In the genomic region with DNA sequence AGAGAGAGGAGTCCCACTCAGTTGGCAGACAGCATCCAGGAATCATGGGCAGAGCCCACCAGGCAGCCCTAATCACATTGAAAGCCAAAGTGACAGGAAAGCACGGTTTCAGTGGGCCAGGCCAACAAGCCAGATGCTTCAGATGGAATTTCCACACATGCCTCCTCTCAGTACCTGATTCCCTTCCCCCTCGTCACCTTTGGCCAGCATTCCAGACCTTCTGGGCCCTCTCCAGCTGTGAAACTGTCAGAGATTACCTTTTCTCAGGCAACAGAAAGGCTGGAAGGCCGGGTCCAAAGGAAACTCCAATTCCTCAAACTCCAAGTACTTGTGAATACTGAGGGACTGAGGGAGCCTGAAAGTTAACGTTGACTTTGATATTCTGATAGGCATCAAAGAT, we compare ENCODE assay signal across 12 mouse cellular contexts. TPM values are rescaled to one million over a fixed set of nuclear protein-coding genes. Genes with fewer than 3 reads are reported as not detected.
DNase-seq lines count a peak whose midpoint lies in the region; ATAC-seq and TF ChIP-seq lines count a peak whose summit lies in the region.
"Had no signal": no experiment of that assay in that cellular context is flagged by ENCODE, and none has a peak within 500 bp of the region (broad histone marks: within the 10 kb centered on the region; RNA-seq: fewer than 3 reads in every experiment).

No protein-coding gene starts in this region.

- peak overlapping the region; percentile 3; the same call in 1 of the 2 replicates for H3K4me2 ChIP-seq in heart, embryonic 16.5 days (ENCODE audit: low read depth, low read length)
- H3K4me2 ChIP-seq in liver, embryonic 16.5 days (ENCODE audit: low read depth, low read length): no peak overlapping the region
- no peak overlapping the region for H3K4me2 ChIP-seq in midbrain, embryonic 11.5 days
- H3K4me2 ChIP-seq: intestine, embryonic 15.5 days had no signal

- 9% methylated on average over 4 of the region's 4 CpGs for WGBS in heart, embryonic 16.5 days
- 33% methylated on average over 4 of the region's 4 CpGs for WGBS in liver, embryonic 16.5 days (ENCODE audit: insufficient replicate concordance)
- 53% methylated on average over 4 of the region's 4 CpGs for WGBS in midbrain, embryonic 11.5 days

- H3K36me3 ChIP-seq in heart, embryonic 16.5 days (ENCODE audit: control insufficient read depth, insufficient read depth): peaks cover 4% of the 10 kb centered on the region; the same call in 1 of the 2 replicates
- no peaks in the 10 kb centered on the region for H3K36me3 ChIP-seq in liver, embryonic 16.5 days (ENCODE audit: control insufficient read depth, insufficient read depth)
- H3K36me3 ChIP-seq in midbrain, embryonic 11.5 days (ENCODE audit: control insufficient read depth, insufficient read depth, low read length): no peaks in the 10 kb centered on the region

- DNase-seq in gastrocnemius, adult 2 months: peak; percentile 33
- DNase-seq in gastrocnemius, adult 8-10 months (ENCODE audit: low spot score in 2 of 2): no peak
- no peak for DNase-seq in midbrain, embryonic 11.5 days (ENCODE audit: low spot score, missing footprints)
- no peak for DNase-seq in thymus, postnatal 4 days
- no peak for DNase-seq in B cell, adult 2 months
- DNase-seq: gastrocnemius, postnatal 10 days; right cerebral cortex, postnatal 14 days had no signal

- no peak overlapping the region for H3K9ac ChIP-seq in heart, embryonic 16.5 days (ENCODE audit: low read length)
- H3K9ac ChIP-seq in liver, embryonic 16.5 days (ENCODE audit: low read depth, low read length): no peak overlapping the region
- H3K9ac ChIP-seq in midbrain, embryonic 11.5 days (ENCODE audit: low read length): no peak overlapping the region
- H3K9ac ChIP-seq: intestine, embryonic 15.5 days had no signal

- H3K4me1 ChIP-seq in brown adipose tissue, adult 24 weeks (ENCODE audit: control insufficient read depth, insufficient read depth, insufficient read length, low read length): peaks cover 66% of the 10 kb centered on the region
- peaks cover 78% of the 10 kb centered on the region for H3K4me1 ChIP-seq in heart, embryonic 16.5 days (ENCODE audit: control insufficient read depth, insufficient read depth, low read length)
- H3K4me1 ChIP-seq in liver, embryonic 16.5 days (ENCODE audit: control insufficient read depth, low read depth, low read length): peaks cover 8% of the 10 kb centered on the region
- peaks cover 3% of the 10 kb centered on the region; the same call in 1 of the 2 replicates for H3K4me1 ChIP-seq in midbrain, embryonic 11.5 days (ENCODE audit: control insufficient read depth, insufficient read depth, low read length)

- intact Hi-C loops in gastrocnemius, adult 2 months (cut with DNase I): no loop called here

- H3K27ac ChIP-seq in gastrocnemius, adult 2 months: peak overlapping the region; percentile 64
- peak overlapping the region; percentile 70 for H3K27ac ChIP-seq in brown adipose tissue, adult 24 weeks (replicated peaks; ENCODE audit: low read depth, low read length)
- H3K27ac ChIP-seq in heart, embryonic 16.5 days (ENCODE audit: low read length): peak overlapping the region; percentile 25
- peak overlapping the region; percentile 41; the same call in 1 of the 2 replicates for H3K27ac ChIP-seq in liver, embryonic 16.5 days (ENCODE audit: low read length)
- H3K27ac ChIP-seq in midbrain, embryonic 11.5 days (ENCODE audit: low read depth, low read length): no peak overlapping the region
- H3K27ac ChIP-seq: intestine, embryonic 15.5 days had no signal

- no peaks in the 10 kb centered on the region for H3K9me3 ChIP-seq in heart, embryonic 16.5 days (replicated peaks; ENCODE audit: control insufficient read depth, low read length)
- H3K9me3 ChIP-seq in liver, embryonic 16.5 days (replicated peaks; ENCODE audit: control insufficient read depth, low read length): no peaks in the 10 kb centered on the region
- H3K9me3 ChIP-seq in midbrain, embryonic 11.5 days (ENCODE audit: control insufficient read depth, low read length): no peaks in the 10 kb centered on the region
- H3K9me3 ChIP-seq: intestine, embryonic 15.5 days had no signal

- ATAC-seq in heart, embryonic 16.5 days (replicated peaks; ENCODE audit: extremely low read depth, insufficient read depth, low FRiP score): no peak
- peak; percentile 70 for ATAC-seq in liver, embryonic 16.5 days (ENCODE audit: low read depth)
- no peak for ATAC-seq in midbrain, embryonic 11.5 days (ENCODE audit: low FRiP score)
- ATAC-seq: intestine, embryonic 15.5 days; Patski had no signal

- TF ChIP-seq CTCF in gastrocnemius, adult 2 months (IDR thresholded peaks at IDR 0.05): no peak

- no peak overlapping the region for H3K4me3 ChIP-seq in gastrocnemius, adult 2 months
- no peak overlapping the region for H3K4me3 ChIP-seq in brown adipose tissue, adult 24 weeks (ENCODE audit: insufficient read depth, low read depth, low read length)
- H3K4me3 ChIP-seq in heart, embryonic 16.5 days (ENCODE audit: low read length): no peak overlapping the region
- H3K4me3 ChIP-seq in liver, embryonic 16.5 days (ENCODE audit: low read depth, low read length): no peak overlapping the region
- H3K4me3 ChIP-seq in midbrain, embryonic 11.5 days (ENCODE audit: low read depth, low read length): no peak overlapping the region
- H3K4me3 ChIP-seq: intestine, embryonic 15.5 days had no signal

- H3K27me3 ChIP-seq in heart, embryonic 16.5 days (ENCODE audit: control insufficient read depth, insufficient read depth, low read length): no peaks in the 10 kb centered on the region
- no peaks in the 10 kb centered on the region for H3K27me3 ChIP-seq in liver, embryonic 16.5 days (ENCODE audit: control insufficient read depth, insufficient read depth, low read depth, low read length)
- H3K27me3 ChIP-seq in midbrain, embryonic 11.5 days (ENCODE audit: control insufficient read depth, insufficient read depth, low read length): no peaks in the 10 kb centered on the region
- H3K27me3 ChIP-seq: intestine, embryonic 15.5 days; Patski had no signal

RNA-seq across cellular contexts. Expression of a gene that starts 19.1 kb away (rescaled TPM):
- 100 to 1,000 TPM; 214 to 243 TPM for total RNA-seq in gastrocnemius, adult 2 months (2021)
- total RNA-seq in gastrocnemius, adult 8-10 months (2022): 100 to 1,000 TPM; 229 to 294 (median 246) TPM
- 69.7 and 110 TPM in 2 replicates for polyA plus RNA-seq in brown adipose tissue, adult 24 weeks (2012; ENCODE audit: insufficient read depth, insufficient read length, missing spikeins)
- 228 and 229 TPM in 2 replicates for polyA plus RNA-seq in heart, embryonic 16.5 days (2015; fragmentation: Nextera tagmentation; extraction: Ambion mirVana)
- polyA plus RNA-seq in liver, embryonic 16.5 days (2015; fragmentation: Nextera tagmentation; extraction: Ambion mirVana): 44.8 and 50.4 TPM in 2 replicates
- 65.8 and 69.1 TPM in 2 replicates for polyA plus RNA-seq in midbrain, embryonic 11.5 days (2014; fragmentation: Nextera tagmentation; extraction: Ambion mirVana)
